Mouse (Mus musculus) gastrocnemius, adult 18-20 months (tissue): ENCODE measurements around the gene Asb16. TPM values are rescaled to one million over a fixed set of nuclear protein-coding genes. Genes with fewer than 3 reads are reported as not detected.
"Not testable (repeated sequence)": the region's sequence is repeated elsewhere in the genome, so short reads cannot be mapped to it uniquely, and the experiment has no call there.

Experiments used
- DNase-seq: peaks from one replicate; pipeline ENCODE4 v3.0.0; 2021; ENCODE audit warnings: low spot score
- total RNA-seq, 2 experiments: library from RNA; stranded (reverse); gene quantifications; 2 replicates each; pipeline ENCODE4 v1.2.3; 2021

The Asb16 gene
- total RNA-seq, 2 experiments from 2014 or later = 86.0 to 97.5 TPM

GRCm38 (mm10) chr11:102241246-102241645 is 27.3 kb upstream of the Asb16 start:
- no peak for DNase-seq

DNA sequence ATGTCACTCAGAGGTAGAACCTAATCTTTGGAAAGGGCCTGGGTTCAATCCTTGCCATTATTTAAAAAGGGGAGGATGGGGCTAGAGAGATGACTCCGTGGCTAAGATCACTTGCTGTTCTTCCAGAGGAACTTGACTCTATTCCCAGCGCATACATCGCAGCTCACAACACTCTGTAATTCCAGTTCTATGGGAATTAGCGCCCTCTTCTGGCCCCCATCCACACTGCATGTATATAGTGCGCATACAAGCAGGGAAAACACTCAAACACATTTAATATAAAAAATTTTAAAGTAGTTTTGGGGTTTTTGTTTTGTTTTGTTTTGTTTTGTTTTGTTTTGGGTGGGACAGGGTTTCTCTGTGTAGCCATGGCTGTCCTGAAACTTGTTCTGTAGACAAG is 26.7 kb upstream of the Asb16 start:
- DNase-seq = no peak

GRCm38 (mm10) chr11:102244926-102245449 is 23.6 kb upstream of the Asb16 start:
- DNase-seq = no peak

DNA sequence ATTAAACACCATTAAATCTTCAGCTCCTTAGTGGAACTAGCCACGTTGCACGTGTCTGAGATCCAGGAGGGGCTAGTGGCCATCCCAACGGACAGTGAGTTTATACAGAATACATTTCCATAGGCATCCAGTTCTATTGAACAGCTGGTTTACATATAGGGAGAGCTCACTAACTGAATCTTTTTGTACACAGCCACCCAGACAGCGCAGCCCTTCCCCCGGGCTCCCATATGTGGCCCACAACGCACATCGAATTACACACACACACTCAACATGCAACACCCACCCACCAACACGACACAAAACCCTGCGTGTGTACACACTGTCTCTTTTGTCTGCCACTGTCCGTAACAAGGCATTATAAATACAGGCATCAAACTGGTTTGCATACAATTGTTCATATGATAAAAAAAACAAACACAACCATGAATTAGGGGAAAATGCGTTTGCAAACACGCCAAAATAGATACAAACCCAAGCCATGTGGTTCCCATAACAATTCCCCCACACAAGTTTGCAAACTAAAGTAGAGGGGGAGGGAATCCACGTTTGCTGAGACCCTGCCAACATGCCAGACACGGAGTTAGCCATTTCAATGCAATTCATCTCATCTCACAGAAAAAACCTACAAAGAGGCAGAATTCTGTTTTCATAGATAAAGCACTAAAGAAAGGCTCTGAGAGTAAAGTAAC is 22.8 kb upstream of the Asb16 start:
- no peak for DNase-seq

GRCm38 (mm10) chr11:102246273-102246635 is 22.3 kb upstream of the Asb16 start:
- DNase-seq = no peak

DNA sequence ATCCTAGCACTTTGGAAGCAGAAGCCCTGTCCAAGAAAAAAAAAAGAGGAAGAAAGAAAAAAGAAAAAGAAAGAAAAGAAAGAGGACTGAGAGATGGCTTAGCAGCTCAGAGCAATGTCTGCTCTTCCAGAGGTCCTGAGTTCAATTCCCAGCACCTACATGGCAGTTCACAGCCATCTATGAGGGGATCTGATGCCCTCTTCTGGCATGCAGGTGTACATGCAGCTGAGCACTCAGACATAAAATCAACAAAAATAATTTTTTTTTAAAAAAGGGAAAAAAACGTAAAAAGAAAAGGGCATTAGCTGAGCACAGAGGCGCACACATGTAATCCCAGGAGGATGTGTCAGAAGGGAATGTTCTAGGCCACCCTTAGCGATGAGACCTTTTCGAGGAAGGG is 21.7 kb upstream of the Asb16 start:
- DNase-seq = no peak

- peak; percentile 95 for DNase-seq
Measured at GRCm38 (mm10) chr11:102248630-102249230, 19.8 kb upstream of the Asb16 start, which contains the start of gene BC030867. Gene BC030867, plus strand, starts transcription at chr11:102248882.

GRCm38 (mm10) chr11:102249351-102250090 is 19.0 kb upstream of the Asb16 start:
- no peak for DNase-seq

DNA sequence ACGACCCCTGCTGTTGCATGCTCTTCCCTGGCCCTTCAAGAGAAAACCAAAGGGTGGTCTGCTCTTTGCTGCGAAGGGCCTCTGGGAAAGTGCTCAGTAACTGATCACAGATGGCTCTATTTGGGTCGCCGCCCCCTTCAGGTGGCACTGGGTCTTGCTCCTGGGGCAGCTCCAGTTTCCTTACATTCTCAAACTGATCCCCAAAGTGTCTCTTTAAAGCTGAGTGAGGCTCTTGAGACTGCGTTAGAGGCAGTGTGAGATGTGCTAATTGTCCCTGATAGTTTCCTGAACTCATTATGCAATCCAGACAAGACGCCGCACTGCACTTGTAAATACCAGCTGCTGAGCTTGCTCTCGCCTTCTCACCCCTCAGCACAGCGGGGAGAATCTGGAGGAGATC is 11.0 kb upstream of the Asb16 start:
- DNase-seq = no peak

- no peak for DNase-seq
Measured at GRCm38 (mm10) chr11:102258095-102258494, 10.4 kb upstream of the Asb16 start.

- DNase-seq = no peak
Measured at GRCm38 (mm10) chr11:102258521-102258920, 10.0 kb upstream of the Asb16 start.

GRCm38 (mm10) chr11:102263211-102263610 is 5.3 kb upstream of the Asb16 start:
- no peak for DNase-seq

GRCm38 (mm10) chr11:102265816-102266215 is 2.7 kb upstream of the Asb16 start:
- DNase-seq = no peak

DNA sequence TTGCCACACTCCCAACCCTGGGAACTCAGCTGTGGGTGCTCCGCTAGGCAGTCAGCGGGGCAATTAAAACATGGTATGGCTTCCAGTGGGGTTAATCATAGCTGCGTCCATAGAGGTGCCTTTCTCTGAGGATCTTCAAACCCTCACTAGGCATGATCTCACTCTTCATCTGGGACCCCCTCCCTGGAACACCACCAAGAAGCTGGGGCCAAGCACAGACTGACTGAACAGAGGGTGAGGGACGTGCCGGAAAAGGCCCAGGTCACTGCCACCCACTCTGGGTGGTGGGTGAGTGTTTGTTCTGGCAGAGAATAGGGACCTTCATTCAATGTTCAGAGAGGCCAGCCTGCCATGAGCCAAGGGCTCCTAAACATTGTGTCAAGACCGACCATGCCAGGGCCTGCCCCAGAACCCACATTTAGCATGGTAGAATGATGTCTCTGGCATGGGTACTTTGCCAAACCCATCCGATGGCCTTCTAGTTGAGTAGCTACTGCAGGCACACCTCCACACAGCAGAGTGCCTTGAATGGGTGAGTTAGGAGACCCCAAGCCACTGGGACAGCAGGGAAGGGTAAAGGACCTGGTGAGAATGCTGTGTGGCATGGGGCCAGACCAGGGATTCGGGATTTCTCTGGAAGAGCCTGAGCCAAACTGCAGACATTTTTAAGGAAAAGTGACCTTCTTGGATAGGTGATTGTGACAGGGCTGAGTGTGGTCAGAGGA is 1.8 kb upstream of the Asb16 start:
- DNase-seq = no peak

DNA sequence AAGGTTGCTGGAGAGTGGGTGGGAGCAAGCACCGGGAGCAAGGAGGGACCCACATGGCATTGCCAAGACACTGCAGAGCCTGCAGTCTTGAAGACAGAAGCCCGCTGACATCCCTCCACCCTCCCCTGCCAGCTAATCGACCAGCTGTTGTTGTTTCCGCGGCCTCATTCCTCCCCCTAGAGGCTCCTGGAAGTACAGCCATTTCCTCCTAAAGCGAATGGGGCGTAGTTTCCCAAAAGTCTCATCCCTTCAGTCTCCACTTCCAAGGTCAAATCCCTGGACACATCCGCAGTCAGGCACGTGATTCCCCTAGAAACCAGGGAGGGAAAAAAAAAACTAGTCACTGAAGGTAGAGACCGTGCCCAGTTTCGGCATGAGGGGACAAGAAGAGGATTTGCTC is 1.1 kb upstream of the Asb16 start:
- peak; percentile 86 for DNase-seq

DNA sequence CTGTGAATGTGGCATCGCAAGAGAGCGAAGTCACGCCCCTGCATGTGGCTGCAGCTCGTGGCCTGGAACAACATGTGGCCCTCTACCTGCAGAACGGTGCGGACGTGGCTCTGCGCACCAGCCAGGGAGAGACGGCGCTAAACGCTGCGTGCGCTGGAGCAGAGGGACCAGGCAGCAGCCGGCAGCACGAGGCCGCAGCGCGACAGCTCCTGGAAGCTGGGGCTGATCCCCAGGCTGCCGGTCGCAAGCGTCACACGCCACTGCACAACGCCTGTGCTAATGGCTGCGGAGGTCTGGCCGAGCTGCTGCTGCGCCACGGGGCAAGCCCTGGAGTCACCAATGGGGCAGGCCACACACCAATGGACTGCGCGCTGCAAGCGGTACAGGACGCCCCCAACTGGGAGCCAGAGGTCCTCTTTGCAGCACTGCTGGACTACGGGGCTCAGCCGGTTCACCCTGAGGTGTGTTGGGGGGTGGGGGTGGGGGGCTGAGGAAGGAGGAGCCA is 7.9 kb downstream of the Asb16 start:
- no peak for DNase-seq

DNA sequence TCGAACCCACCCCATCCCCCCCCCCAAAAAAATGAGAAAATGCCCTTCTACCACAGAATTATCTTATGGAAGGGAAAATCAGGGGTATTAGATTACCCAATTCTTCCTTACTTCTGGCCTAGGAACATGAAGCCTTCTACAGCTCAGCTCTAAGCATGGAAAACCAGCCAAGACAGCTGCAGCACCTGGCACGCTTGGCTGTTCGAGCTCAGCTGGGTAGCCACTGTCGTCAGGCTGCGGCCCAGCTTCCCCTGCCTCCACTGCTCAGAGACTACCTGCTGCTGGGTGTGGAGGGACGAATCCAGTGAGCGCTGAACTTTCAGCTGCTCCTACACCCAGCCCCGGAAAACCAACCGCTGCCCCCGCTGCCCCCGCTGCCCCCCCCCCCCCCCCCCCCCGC is 9.2 kb downstream of the Asb16 start:
- no peak for DNase-seq

DNA sequence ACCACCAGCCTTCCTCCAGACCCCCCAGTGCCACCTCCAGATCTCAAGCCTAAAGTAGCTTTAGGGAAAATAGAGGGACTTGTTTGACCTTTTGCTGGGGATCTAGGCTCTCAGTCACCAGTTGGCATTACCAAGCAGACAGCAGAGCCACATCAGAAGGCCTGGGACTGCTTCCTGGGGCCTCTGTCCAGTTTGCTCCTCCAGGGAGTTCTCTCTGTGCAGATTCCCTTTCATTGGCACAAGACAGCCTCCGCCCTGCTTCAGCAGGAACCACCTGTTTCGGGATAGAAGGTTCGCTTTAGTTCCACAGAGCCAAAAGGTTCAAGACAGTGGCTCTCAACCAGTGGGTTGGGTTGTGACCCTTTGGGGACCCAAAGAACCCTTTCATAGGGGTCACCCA is 11.1 kb downstream of the Asb16 start:
- DNase-seq = peak; percentile 72

- DNase-seq = not testable (repeated sequence)
Measured at GRCm38 (mm10) chr11:102280267-102280666, 11.7 kb downstream of the Asb16 start.

GRCm38 (mm10) chr11:102283922-102284321 is 15.4 kb downstream of the Asb16 start:
- no peak for DNase-seq

- DNase-seq = peak; percentile 97
Measured at GRCm38 (mm10) chr11:102284501-102285094, 16.1 kb downstream of the Asb16 start, which contains the start of gene Tmub2. Gene Tmub2, plus strand, starts transcription at chr11:102284931.
